Mouse (Mus musculus) spleen, postnatal 10 days (tissue): ENCODE results near the gene Btbd35f22.
"Not testable (repeated sequence)": the region's sequence is repeated elsewhere in the genome, so short reads cannot be mapped to it uniquely, and the experiment has no call there.

Experiments used
- DNase-seq, 2 experiments: peaks; one replicate each; pipeline ENCODE4 v3.0.0; 2021 to 2022; ENCODE audit warnings: low spot score in 2 of 2

The Btbd35f22 gene

DNA sequence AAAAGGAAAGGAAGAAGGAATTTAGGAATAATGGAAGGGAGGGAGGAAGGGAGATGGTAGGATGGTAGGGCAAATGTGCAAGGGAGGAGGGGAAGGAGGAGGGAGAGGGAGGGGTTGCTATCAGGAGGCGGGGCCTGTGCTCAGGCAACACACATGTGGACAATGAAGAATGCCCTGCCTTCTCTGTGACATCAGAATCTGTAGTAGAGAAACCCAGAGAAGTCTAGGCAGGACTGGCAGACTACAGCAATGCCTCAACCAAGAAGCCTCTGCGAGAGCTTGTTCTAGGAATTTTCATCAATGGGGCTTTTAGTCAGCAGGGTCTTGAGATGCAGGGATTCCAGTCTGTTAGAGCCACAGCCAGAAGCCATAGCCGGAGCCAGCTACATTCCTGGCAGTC is at the start of gene Btbd35f22:
Btbd35f22 (plus strand) TSS at position 301 of the 400 bp plus-strand sequence.
- not testable (repeated sequence) for DNase-seq
